Mouse (Mus musculus) erythroblast, embryonic 14.5 days (primary cell): ENCODE measurements at regions not wholly inside any gene's neighbourhood (a gene's known extent, or its start where the extent isn't known, plus 50 kb on each side); places are given as distances from the start of the nearest gene placed in this dataset.
A peak's percentile ranks its signal among the peaks of the same experiment; 100 is the strongest.

ENCODE experiments used
- H3K27me3 ChIP-seq: 2 replicates; pipeline ENCODE4 v1.6.1; 2012; ENCODE audit warnings: inconsistent platforms; ENCODE audit not compliant: control insufficient read depth
- H3K36me3 ChIP-seq: 2 replicates; pipeline ENCODE4 v1.6.1; 2012; ENCODE audit warnings: mild to moderate bottlenecking, inconsistent platforms; ENCODE audit not compliant: control insufficient read depth
- H3K4me1 ChIP-seq: 2 replicates; pipeline ENCODE4 v1.6.1; 2012; ENCODE audit warnings: inconsistent platforms; ENCODE audit not compliant: control insufficient read depth
- H3K4me3 ChIP-seq: replicated peaks from 2 replicates; pipeline ENCODE3; 2012; ENCODE audit warnings: moderate library complexity, mild to moderate bottlenecking, inconsistent platforms
- H3K9me3 ChIP-seq: 2 replicates; pipeline ENCODE4 v1.6.1; 2012; ENCODE audit warnings: low read length, inconsistent platforms, mixed read lengths; ENCODE audit not compliant: control insufficient read depth
- GATA1 ChIP-seq: IDR thresholded peaks from 2 replicates; pipeline ENCODE4 v1.6.1; 2012; ENCODE audit warnings: low read length, inconsistent platforms, mixed read lengths
- TAL1 ChIP-seq: IDR thresholded peaks from 3 replicates; pipeline ENCODE4 v1.6.1; 2012; ENCODE audit warnings: low read length, inconsistent platforms, mixed read lengths

GRCm38 (mm10) chr2:78730161-78730560 lies 137.8 kb upstream of the Ube2e3 start:
- no peak overlapping the region for H3K4me3 ChIP-seq
- H3K9me3 ChIP-seq = no peaks in the 10 kb centered on the region
- no peak for TF ChIP-seq GATA1
- no peak for TF ChIP-seq TAL1

GRCm38 (mm10) chr2:78726060-78726459 lies 141.9 kb upstream of the Ube2e3 start:
- no peak for TF ChIP-seq TAL1
- no peak for TF ChIP-seq GATA1

More at GRCm38 (mm10) chr2:78730161-78730560, 137.8 kb upstream of the Ube2e3 start:
- Histone ChIP-seq H3K27me3 (peaks cover 54% of the 10 kb centered on the region), H3K36me3 (no peaks in the 10 kb centered on the region), H3K4me1 (peaks cover 8% of the 10 kb centered on the region)

GRCm38 (mm10) chr2:78724416-78724815 lies 143.5 kb upstream of the Ube2e3 start:
- Histone ChIP-seq H3K9me3 (no peaks in the 10 kb centered on the region), H3K4me1 (peaks cover 28% of the 10 kb centered on the region), H3K4me3 (no peak overlapping the region), H3K36me3 (peaks cover 2% of the 10 kb centered on the region), H3K27me3 (peaks cover 34% of the 10 kb centered on the region)
- TF ChIP-seq TAL1 (no peak), GATA1 (no peak)

More at GRCm38 (mm10) chr2:78726060-78726459, 141.9 kb upstream of the Ube2e3 start:
- Histone ChIP-seq H3K36me3 (no peaks in the 10 kb centered on the region), H3K9me3 (no peaks in the 10 kb centered on the region), H3K27me3 (peaks cover 37% of the 10 kb centered on the region), H3K4me3 (no peak overlapping the region), H3K4me1 (peaks cover 15% of the 10 kb centered on the region)

- Histone ChIP-seq H3K36me3 (peaks cover 2% of the 10 kb centered on the region), H3K4me1 (peaks cover 34% of the 10 kb centered on the region), H3K9me3 (no peaks in the 10 kb centered on the region), H3K4me3 (no peak overlapping the region), H3K27me3 (peaks cover 33% of the 10 kb centered on the region)
- TF ChIP-seq TAL1 (no peak), GATA1 (no peak)
Measured at GRCm38 (mm10) chr2:78723423-78723822, 144.5 kb upstream of the Ube2e3 start.

DNA sequence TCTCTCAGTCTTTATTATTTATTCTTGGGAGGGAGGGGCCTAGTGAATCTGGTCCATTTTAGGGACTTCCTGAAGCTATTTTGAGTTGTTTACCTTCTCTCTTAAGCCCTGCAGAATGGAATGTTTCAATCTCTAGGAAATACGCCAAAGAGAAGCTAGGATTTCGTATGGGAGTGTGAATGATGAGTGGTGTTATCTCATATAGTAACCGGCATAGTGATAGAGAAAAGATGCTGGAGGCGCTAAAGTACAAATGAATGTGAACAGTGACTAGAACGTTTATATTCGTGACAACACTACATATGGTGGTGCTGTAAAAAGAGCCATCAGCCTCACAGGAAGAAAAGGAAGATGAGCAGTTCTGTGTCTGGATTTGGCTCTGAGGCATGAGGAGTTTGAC lies 145.2 kb upstream of the Ube2e3 start:
- Histone ChIP-seq H3K36me3 (peaks cover 2% of the 10 kb centered on the region), H3K9me3 (no peaks in the 10 kb centered on the region), H3K4me3 (no peak overlapping the region), H3K4me1 (peaks cover 36% of the 10 kb centered on the region), H3K27me3 (peaks cover 30% of the 10 kb centered on the region)
- no peak for TF ChIP-seq GATA1
- no peak for TF ChIP-seq TAL1

- peaks cover 4% of the 10 kb centered on the region for H3K36me3 ChIP-seq
- peaks cover 2% of the 10 kb centered on the region for H3K27me3 ChIP-seq
- TF ChIP-seq GATA1 (peak; percentile 97), TAL1 (peak; percentile 96)
- peaks cover 75% of the 10 kb centered on the region for H3K4me1 ChIP-seq
- H3K9me3 ChIP-seq = no peaks in the 10 kb centered on the region
- H3K4me3 ChIP-seq = peak overlapping the region; percentile 59
Measured at GRCm38 (mm10) chr2:78718550-78718949, 149.4 kb upstream of the Ube2e3 start.

DNA sequence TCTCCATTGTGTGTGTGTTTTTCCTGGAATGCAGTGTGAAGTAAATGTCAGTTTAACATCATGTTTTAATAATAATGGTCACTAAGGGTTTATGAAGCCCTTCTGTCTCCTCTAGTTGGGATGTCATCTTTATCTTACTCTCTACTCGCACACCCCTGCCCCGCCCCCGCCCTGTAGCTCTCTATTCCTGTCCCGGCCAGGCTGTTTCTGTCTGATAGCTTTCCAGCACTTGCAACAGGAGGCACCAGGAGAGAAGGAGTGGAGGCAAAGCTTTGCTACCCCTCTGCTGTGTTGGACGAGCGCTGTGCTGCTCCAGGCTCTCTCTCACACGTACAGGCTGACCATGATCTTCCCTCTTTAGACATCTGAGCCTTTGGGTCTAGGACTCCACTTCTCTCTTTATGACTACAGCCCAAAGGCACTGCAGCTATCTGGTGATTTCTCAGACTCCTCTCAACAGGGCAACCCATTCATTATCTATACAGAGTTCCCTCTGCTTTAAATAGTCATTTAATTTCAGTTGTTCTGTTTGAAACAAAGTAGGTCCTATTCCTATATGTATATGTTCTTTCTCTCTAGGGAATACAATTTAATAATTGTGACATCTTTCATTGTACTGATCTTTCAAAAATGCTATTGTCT lies 151.6 kb upstream of the Ube2e3 start:
- Histone ChIP-seq H3K27me3 (no peaks in the 10 kb centered on the region), H3K36me3 (peaks cover 4% of the 10 kb centered on the region), H3K4me3 (peak overlapping the region; percentile 63), H3K4me1 (peaks cover 68% of the 10 kb centered on the region), H3K9me3 (no peaks in the 10 kb centered on the region)
- peak; percentile 81 for TF ChIP-seq GATA1
- TF ChIP-seq TAL1 = peak; percentile 89

DNA sequence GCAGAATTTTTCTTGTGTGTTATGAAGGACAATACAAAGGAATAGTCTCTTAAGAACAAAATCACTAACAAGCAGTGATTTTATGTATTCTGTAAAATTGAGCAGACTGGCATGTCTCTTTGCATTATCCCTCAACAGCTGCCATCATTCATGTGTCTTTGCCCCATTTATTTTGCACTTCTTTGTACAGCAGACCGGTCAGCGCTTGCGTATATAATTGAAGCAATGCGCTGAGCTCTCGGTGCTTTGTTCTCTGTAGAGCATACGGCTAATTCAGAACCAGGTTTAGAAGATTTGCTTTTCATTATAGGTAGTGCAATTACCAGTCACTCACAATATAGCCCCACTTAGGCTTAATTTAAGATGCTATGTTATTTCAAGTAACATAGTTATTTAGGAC lies 173.1 kb upstream of the Ube2e3 start:
- Histone ChIP-seq H3K4me3 (no peak overlapping the region), H3K9me3 (no peaks in the 10 kb centered on the region), H3K4me1 (no peaks in the 10 kb centered on the region), H3K36me3 (no peaks in the 10 kb centered on the region), H3K27me3 (peaks cover 49% of the 10 kb centered on the region)
- no peak for TF ChIP-seq TAL1
- TF ChIP-seq GATA1 = no peak

DNA sequence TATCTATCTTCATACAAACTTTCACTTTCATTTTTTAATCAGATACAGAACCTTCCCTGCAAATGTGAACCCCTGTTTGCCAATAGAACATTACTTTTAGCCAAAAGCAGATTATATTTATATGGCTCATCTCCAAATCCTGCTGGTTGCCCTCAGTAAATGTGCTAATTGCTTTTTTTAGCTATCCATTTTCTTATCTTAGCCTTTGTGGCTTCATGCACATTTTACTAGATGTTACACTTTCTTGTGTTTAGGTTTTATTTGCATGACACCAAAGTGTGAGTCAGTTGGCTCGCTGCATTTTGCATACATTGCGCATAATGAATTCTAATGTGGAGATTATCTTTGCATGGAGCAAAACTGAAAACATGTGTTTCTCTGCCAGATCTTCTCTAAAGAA lies 211.3 kb upstream of the Ube2e3 start:
- TF ChIP-seq TAL1 = no peak
- no peak for TF ChIP-seq GATA1

More for the DNA sequence above, 211.3 kb upstream of the Ube2e3 start:
- Histone ChIP-seq H3K27me3 (no peaks in the 10 kb centered on the region), H3K4me3 (no peak overlapping the region), H3K36me3 (no peaks in the 10 kb centered on the region), H3K9me3 (no peaks in the 10 kb centered on the region), H3K4me1 (no peaks in the 10 kb centered on the region)
